31 mouse cellular contexts compared by ENCODE assay signal in genomic region chr19:44905316-44905715, GRCm38 (mm10). TPM values are rescaled to one million over a fixed set of nuclear protein-coding genes. Genes with fewer than 3 reads are reported as not detected.
DNase-seq lines count a peak whose midpoint lies in the region; ATAC-seq and TF ChIP-seq lines count a peak whose summit lies in the region.
"Had no signal": no experiment of that assay in that cellular context is flagged by ENCODE, and none has a peak within 500 bp of the region (broad histone marks: within the 10 kb centered on the region; RNA-seq: fewer than 3 reads in every experiment).

No protein-coding gene starts in this region.

- TF ChIP-seq POLR2A in thymus, adult 2 months (IDR thresholded peaks at IDR 0.05; ENCODE audit: control insufficient read depth, extremely low read depth, insufficient read depth, low read length, poor library complexity): no peak

- ATAC-seq in forebrain, postnatal 0 days: no peak
- ATAC-seq in heart, embryonic 14.5 days (ENCODE audit: insufficient number of reproducible peaks, insufficient read depth, low FRiP score, low read depth): no peak
- no peak for ATAC-seq in kidney, embryonic 15.5 days (replicated peaks; ENCODE audit: low FRiP score)
- ATAC-seq: CD4-positive, CD25-positive, alpha-beta regulatory T cell, adult 4 months; forebrain, embryonic 13.5 days; hindbrain, embryonic 16.5 days; midbrain, embryonic 16.5 days had no signal

- intact Hi-C loops in heart, postnatal 10 days (cut with DNase I): no loop called here

- no peak overlapping the region for H3K9ac ChIP-seq in forebrain, postnatal 0 days
- H3K9ac ChIP-seq in heart, embryonic 14.5 days (ENCODE audit: low read length): no peak overlapping the region
- no peak overlapping the region for H3K9ac ChIP-seq in kidney, embryonic 15.5 days
- H3K9ac ChIP-seq: embryonic facial prominence, embryonic 13.5 days; forebrain, embryonic 13.5 days; limb, embryonic 15.5 days; neural tube, embryonic 15.5 days; stomach, embryonic 15.5 days had no signal

- TF ChIP-seq CTCF in forebrain, postnatal 0 days (IDR thresholded peaks at IDR 0.05; ENCODE audit: low read depth): no peak
- no peak for TF ChIP-seq CTCF in E14TG2a.4 (conservative IDR thresholded peaks at IDR 0.05; ENCODE audit: low read length)
- TF ChIP-seq CTCF in thymus, adult 2 months (IDR thresholded peaks at IDR 0.05; ENCODE audit: borderline replicate concordance, control insufficient read depth, extremely low read depth, insufficient read depth, low read length, poor library complexity): no peak

- WGBS in forebrain, embryonic 10.5 days: 24% methylated on average over 4 of the region's 4 CpGs
- 55% methylated on average over 4 of the region's 4 CpGs for WGBS in forebrain, postnatal 0 days
- 45% methylated on average over 4 of the region's 4 CpGs for WGBS in heart, embryonic 14.5 days
- 28% methylated on average over 4 of the region's 4 CpGs for WGBS in kidney, embryonic 15.5 days
- 66% methylated on average over 4 of the region's 4 CpGs for WGBS in thymus, adult 2 months

- H3K4me2 ChIP-seq in forebrain, postnatal 0 days (ENCODE audit: low read depth): no peak overlapping the region
- no peak overlapping the region for H3K4me2 ChIP-seq in heart, embryonic 14.5 days (ENCODE audit: low read length)
- H3K4me2 ChIP-seq in kidney, embryonic 15.5 days: no peak overlapping the region
- H3K4me2 ChIP-seq: embryonic facial prominence, embryonic 13.5 days; forebrain, embryonic 13.5 days; limb, embryonic 15.5 days; neural tube, embryonic 15.5 days; stomach, embryonic 15.5 days had no signal

- no peak for DNase-seq in forebrain, embryonic 10.5 days (ENCODE audit: extremely low spot score, low spot score)
- no peak for DNase-seq in forebrain, postnatal 0 days
- DNase-seq in heart, postnatal 10 days: no peak
- no peak for DNase-seq in kidney, postnatal 14 days
- DNase-seq in thymus, adult 2 months: no peak
- DNase-seq: adrenal gland, postnatal 25 days; cerebellum, adult 9-10 months; gastrocnemius, postnatal 10 days; heart, adult 2 months; lung, adult 18-20 months; lung, postnatal 10 days; right cerebral cortex, adult 18-20 months; right cerebral cortex, postnatal 4 days; thymus, adult 18-20 months; thymus, postnatal 4 days had no signal

- no peaks in the 10 kb centered on the region for H3K36me3 ChIP-seq in forebrain, embryonic 10.5 days (replicated peaks)
- no peaks in the 10 kb centered on the region for H3K36me3 ChIP-seq in forebrain, postnatal 0 days (ENCODE audit: insufficient read depth)
- no peaks in the 10 kb centered on the region for H3K36me3 ChIP-seq in heart, embryonic 14.5 days (ENCODE audit: control insufficient read depth, insufficient read depth, low read length)
- no peaks in the 10 kb centered on the region for H3K36me3 ChIP-seq in kidney, embryonic 15.5 days
- no peaks in the 10 kb centered on the region for H3K36me3 ChIP-seq in E14TG2a.4 (ENCODE audit: insufficient read depth, low read length)
- no peaks in the 10 kb centered on the region for H3K36me3 ChIP-seq in thymus, adult 2 months (ENCODE audit: control insufficient read depth, insufficient read depth, low read length)
- H3K36me3 ChIP-seq: embryonic facial prominence, embryonic 13.5 days; limb, embryonic 15.5 days; midbrain, embryonic 10.5 days; neural tube, embryonic 15.5 days; stomach, embryonic 15.5 days had no signal

- H3K9me3 ChIP-seq in forebrain, embryonic 10.5 days: no peaks in the 10 kb centered on the region
- no peaks in the 10 kb centered on the region for H3K9me3 ChIP-seq in forebrain, postnatal 0 days (ENCODE audit: low read length)
- H3K9me3 ChIP-seq in heart, embryonic 14.5 days (ENCODE audit: control insufficient read depth, low read length): no peaks in the 10 kb centered on the region
- no peaks in the 10 kb centered on the region for H3K9me3 ChIP-seq in kidney, embryonic 15.5 days (replicated peaks)
- H3K9me3 ChIP-seq in E14TG2a.4 (ENCODE audit: low read length): no peaks in the 10 kb centered on the region
- H3K9me3 ChIP-seq: embryonic facial prominence, embryonic 13.5 days; forebrain, embryonic 13.5 days; limb, embryonic 15.5 days; midbrain, embryonic 10.5 days; neural tube, embryonic 15.5 days; stomach, embryonic 15.5 days had no signal

- peaks cover 72% of the 10 kb centered on the region for H3K4me1 ChIP-seq in forebrain, embryonic 10.5 days
- peaks cover 14% of the 10 kb centered on the region for H3K4me1 ChIP-seq in forebrain, postnatal 0 days (ENCODE audit: insufficient read depth)
- peaks cover 24 to 36% of the 10 kb centered on the region in 2 experiments for H3K4me1 ChIP-seq in heart, embryonic 14.5 days (ENCODE audit: control insufficient read depth in 2 of 2, insufficient read depth in 2 of 2, low read length in 2 of 2)
- H3K4me1 ChIP-seq in kidney, embryonic 15.5 days: peaks cover 89% of the 10 kb centered on the region
- H3K4me1 ChIP-seq in E14TG2a.4 (replicated peaks; ENCODE audit: low read depth, low read length): peaks cover 65% of the 10 kb centered on the region
- no peaks in the 10 kb centered on the region for H3K4me1 ChIP-seq in thymus, adult 2 months (replicated peaks; ENCODE audit: control insufficient read depth, insufficient read depth, low read length)

- peaks cover 43% of the 10 kb centered on the region for H3K27me3 ChIP-seq in forebrain, embryonic 10.5 days (ENCODE audit: poor library complexity, severe bottlenecking)
- H3K27me3 ChIP-seq in forebrain, postnatal 0 days (ENCODE audit: insufficient read depth, low read length): no peaks in the 10 kb centered on the region
- no peaks in the 10 kb centered on the region for H3K27me3 ChIP-seq in heart, embryonic 14.5 days (ENCODE audit: control insufficient read depth, insufficient read depth, low read length)
- no peaks in the 10 kb centered on the region for H3K27me3 ChIP-seq in kidney, embryonic 15.5 days
- peaks cover 18% of the 10 kb centered on the region for H3K27me3 ChIP-seq in E14TG2a.4 (ENCODE audit: insufficient read depth, low read length)
- no peaks in the 10 kb centered on the region for H3K27me3 ChIP-seq in thymus, adult 2 months (ENCODE audit: control insufficient read depth, insufficient read depth, low read length)
- H3K27me3 ChIP-seq: embryonic facial prominence, embryonic 13.5 days; forebrain, embryonic 13.5 days; limb, embryonic 15.5 days; neural tube, embryonic 15.5 days; stomach, embryonic 15.5 days had no signal

- no peak overlapping the region for H3K4me3 ChIP-seq in forebrain, embryonic 10.5 days
- H3K4me3 ChIP-seq in forebrain, postnatal 0 days (ENCODE audit: low read depth, low read length): no peak overlapping the region
- no peak overlapping the region for H3K4me3 ChIP-seq in heart, embryonic 14.5 days (ENCODE audit: control insufficient read depth in 1 of 2, insufficient read depth in 1 of 2, low read depth in 1 of 2, low read length in 2 of 2)
- no peak overlapping the region for H3K4me3 ChIP-seq in kidney, embryonic 15.5 days (replicated peaks)
- 0 out of 2 replicates have a peak overlapping the region, but pooled peaks have one; percentile 1 for H3K4me3 ChIP-seq in E14TG2a.4 (replicated peaks; ENCODE audit: low read length)
- H3K4me3 ChIP-seq in thymus, adult 2 months (ENCODE audit: control insufficient read depth, insufficient read depth, low read length): no peak overlapping the region
- H3K4me3 ChIP-seq: embryonic facial prominence, embryonic 13.5 days; erythroblast, embryonic 14.5 days; forebrain, embryonic 13.5 days; heart, adult 2 months; left cerebral cortex, adult 2 months; limb, embryonic 15.5 days; midbrain, embryonic 10.5 days; myocyte; neural tube, embryonic 15.5 days; stomach, embryonic 15.5 days had no signal

- H3K27ac ChIP-seq in forebrain, embryonic 10.5 days: 0 out of 2 replicates have a peak overlapping the region, but pooled peaks have one; percentile 40
- H3K27ac ChIP-seq in forebrain, postnatal 0 days (ENCODE audit: low read depth, low read length): no peak overlapping the region
- peak overlapping the region; percentile 6 to 35; a peak in 1 of 4 replicates for H3K27ac ChIP-seq in heart, embryonic 14.5 days (replicated peaks in 1 of 2; ENCODE audit: control insufficient read depth in 1 of 2, insufficient read depth in 1 of 2, low read depth in 2 of 2, low read length in 2 of 2)
- H3K27ac ChIP-seq in kidney, embryonic 15.5 days: peak overlapping the region; percentile 90; the same call in 1 of the 2 replicates
- H3K27ac ChIP-seq in thymus, adult 2 months (ENCODE audit: control insufficient read depth, insufficient read depth, low read length): no peak overlapping the region
- H3K27ac ChIP-seq: embryonic facial prominence, embryonic 13.5 days; forebrain, embryonic 13.5 days; heart, adult 2 months; kidney, postnatal 0 days; left cerebral cortex, adult 2 months; midbrain, embryonic 10.5 days; neural tube, embryonic 15.5 days had no signal

RNA-seq across cellular contexts. Expression of gene Slf2, which starts 25.6 kb away (rescaled TPM):
- 53.9 and 54.1 TPM in 2 replicates for polyA plus RNA-seq in forebrain, embryonic 10.5 days (2016; fragmentation: Nextera tagmentation; extraction: Ambion mirVana)
- 42.7 and 50.0 TPM in 2 replicates for total RNA-seq in forebrain, postnatal 0 days (2014; rRNA removed)
- polyA plus RNA-seq in forebrain, postnatal 0 days (2015; fragmentation: Nextera tagmentation; extraction: Ambion mirVana): 11.1 and 16.1 TPM in 2 replicates
- polyA plus RNA-seq in heart, embryonic 14.5 days (2014; fragmentation: Nextera tagmentation; extraction: Ambion mirVana): 46.4 and 47.0 TPM in 2 replicates
- 10 to 100 TPM; 27.5 to 37.0 TPM for total RNA-seq in heart, postnatal 10 days (2021)
- polyA plus RNA-seq in kidney, embryonic 15.5 days (2015; fragmentation: Nextera tagmentation; extraction: Ambion mirVana): 40.5 and 40.6 TPM in 2 replicates
- 98.6 and 134 TPM in 2 replicates for polyA plus RNA-seq in thymus, adult 2 months (2012; rRNA removed)

Comparison
In these comparisons a context has a peak if more than half of its experiments do, and no peak if none do; other contexts are left out.
1. H3K27ac ChIP-seq: peak in forebrain, embryonic 10.5 days (single experiment), heart, embryonic 14.5 days (2 of 2) and kidney, embryonic 15.5 days (single experiment); none in forebrain, postnatal 0 days (single experiment) and thymus, adult 2 months (single experiment).